Mouse (Mus musculus) hindbrain, embryonic 10.5 days (tissue): Measurements from ENCODE around the gene Vash2. TPM values are rescaled to one million over a fixed set of nuclear protein-coding genes. Genes with fewer than 3 reads are reported as not detected.

Experiments used
- DNase-seq: peaks from one replicate; pipeline ENCODE4 v3.0.0-alpha.2; 2017; ENCODE audit warnings: low spot score
- H3K27ac ChIP-seq: fragments of 300-500 bp; sonication (generic); 2 replicates; pipeline ENCODE4 v1.5.1; 2016; ENCODE audit warnings: mild to moderate bottlenecking, moderate library complexity
- H3K27me3 ChIP-seq: fragments of 300-500 bp; sonication (generic); 2 replicates; pipeline ENCODE4 v1.6.1; 2016; ENCODE audit warnings: mild to moderate bottlenecking; ENCODE audit not compliant: poor library complexity, insufficient read depth, severe bottlenecking
- H3K36me3 ChIP-seq: fragments of 300-500 bp; sonication (generic); 2 replicates; pipeline ENCODE4 v1.6.1; 2016; ENCODE audit warnings: mild to moderate bottlenecking, moderate library complexity
- H3K4me1 ChIP-seq: fragments of 300-500 bp; sonication (generic); replicated peaks from 2 replicates; pipeline ENCODE4 v1.6.1; 2016; ENCODE audit warnings: mild to moderate bottlenecking
- H3K4me3 ChIP-seq: fragments of 300-500 bp; sonication (generic); 2 replicates; pipeline ENCODE4 v1.5.1; 2016; ENCODE audit warnings: mild to moderate bottlenecking, moderate library complexity
- H3K9me3 ChIP-seq: fragments of 300-500 bp; sonication (generic); 2 replicates; pipeline ENCODE4 v1.6.1; 2016; ENCODE audit warnings: mild to moderate bottlenecking, moderate library complexity
- WGBS: fragments of 180-500 bp; shearing (Covaris S2); methylation state at CpG from one replicate; pipeline ENCODE4 v1.1.7; 2016; 5-methylcytosine and 5-hydroxymethylcytosine counted together
- polyA plus RNA-seq: library from polyadenylated mRNA; unstranded; fragments of >200 nt; fragmentation: Nextera tagmentation; extraction: Ambion mirVana; gene quantifications from 2 replicates; pipeline ENCODE4 v1.2.1, GENCODE M21; 2016

Vash2 gene
- polyA plus RNA-seq, 1 experiment from 2014 or later, result 50.5 TPM

DNA sequence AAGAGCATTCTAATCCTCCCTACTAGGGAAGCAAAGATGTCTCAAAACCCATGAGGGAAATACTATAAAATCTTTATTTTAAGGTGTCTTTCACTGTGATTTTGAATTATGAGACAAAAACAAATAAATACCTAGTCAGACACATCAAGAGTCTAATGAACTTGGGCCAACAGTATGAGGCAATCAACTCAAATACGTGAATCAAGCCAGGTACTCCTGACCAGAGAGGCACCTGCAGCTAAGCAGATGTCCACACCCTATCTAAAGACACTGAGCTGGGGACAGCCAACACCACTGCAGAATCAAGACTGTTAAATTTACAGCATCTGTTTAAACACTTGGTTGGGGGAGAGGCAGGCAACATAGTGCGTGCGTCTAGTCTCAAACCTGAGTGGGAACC is 75.0 kb downstream of the Vash2 start:
- Histone ChIP-seq H3K27ac (no peak overlapping the region), H3K27me3 (no peaks in the 10 kb centered on the region), H3K4me3 (no peak overlapping the region), H3K36me3 (peaks cover 29% of the 10 kb centered on the region), H3K9me3 (no peaks in the 10 kb centered on the region), H3K4me1 (peaks cover 9% of the 10 kb centered on the region; the same call in 1 of the 2 replicates)
- no peak for DNase-seq
- WGBS, result 95% methylated on average over 3 of the region's 3 CpGs

DNA sequence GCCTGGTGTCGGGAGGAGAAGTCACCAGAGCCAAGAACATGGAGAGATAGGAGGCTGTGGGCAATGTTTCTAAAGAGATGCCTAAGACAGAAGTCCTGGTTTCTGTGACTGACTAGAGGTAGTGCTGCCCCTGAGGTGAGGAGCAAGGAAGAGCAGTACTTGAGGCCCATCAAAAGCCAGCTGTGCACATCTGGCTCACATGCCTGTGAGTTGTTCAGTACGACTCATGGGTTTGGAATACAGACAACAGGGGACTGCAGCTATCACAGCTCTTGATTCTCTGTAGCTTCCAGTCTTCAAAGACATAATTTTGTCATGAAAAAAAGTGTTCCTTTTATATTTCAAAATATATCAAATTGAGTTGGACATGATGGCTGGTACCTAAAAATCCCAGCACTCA is 78.0 kb downstream of the Vash2 start:
- Histone ChIP-seq H3K36me3 (peaks cover 59% of the 10 kb centered on the region), H3K4me1 (0 out of 2 replicates have a peak, but pooled peaks cover 4% of the 10 kb centered on the region), H3K4me3 (no peak overlapping the region), H3K27me3 (no peaks in the 10 kb centered on the region), H3K27ac (no peak overlapping the region), H3K9me3 (no peaks in the 10 kb centered on the region)
- WGBS, result 79% methylated on average over 2 of the region's 2 CpGs
- no peak for DNase-seq

DNA sequence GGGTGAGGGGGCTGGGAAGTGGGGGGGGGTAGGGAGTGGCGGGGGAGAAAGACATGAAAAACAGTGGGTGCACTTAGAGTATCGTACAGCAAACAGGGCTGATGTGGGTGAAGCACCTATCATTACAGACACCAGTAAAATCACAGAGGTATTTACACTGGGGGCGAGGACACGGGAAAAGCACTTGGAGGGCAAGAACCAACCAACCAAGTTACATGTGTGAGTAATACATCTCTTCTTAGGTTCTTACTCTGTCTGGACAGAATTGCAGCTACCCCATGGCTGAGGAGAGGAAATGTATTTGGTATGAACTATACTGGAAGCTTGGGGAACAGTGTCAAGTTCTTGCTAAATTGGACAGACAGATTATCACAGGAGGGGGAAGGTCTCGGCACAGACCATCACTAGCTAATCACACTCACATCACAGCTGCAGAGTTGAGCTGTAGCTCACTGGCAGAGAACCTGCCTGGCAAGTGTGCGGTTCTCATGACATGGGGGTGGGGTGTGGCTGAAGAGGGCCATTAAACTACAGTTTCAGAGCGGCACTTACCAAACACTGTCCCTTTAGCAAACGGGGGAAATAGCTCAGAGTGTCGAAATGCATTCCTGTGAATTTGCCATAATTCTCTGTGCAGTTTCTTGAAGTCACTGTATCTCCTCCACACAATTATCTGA is 80.1 kb downstream of the Vash2 start:
- 89% methylated on average over 9 of the region's 9 CpGs for WGBS
- H3K27ac ChIP-seq, result no peak overlapping the region
- no peak overlapping the region for H3K4me3 ChIP-seq
- H3K36me3 ChIP-seq, result peaks cover 70% of the 10 kb centered on the region
- no peaks in the 10 kb centered on the region for H3K27me3 ChIP-seq
- no peaks in the 10 kb centered on the region for H3K9me3 ChIP-seq
- no peak for DNase-seq
- H3K4me1 ChIP-seq, result 0 out of 2 replicates have a peak, but pooled peaks cover 4% of the 10 kb centered on the region

DNA sequence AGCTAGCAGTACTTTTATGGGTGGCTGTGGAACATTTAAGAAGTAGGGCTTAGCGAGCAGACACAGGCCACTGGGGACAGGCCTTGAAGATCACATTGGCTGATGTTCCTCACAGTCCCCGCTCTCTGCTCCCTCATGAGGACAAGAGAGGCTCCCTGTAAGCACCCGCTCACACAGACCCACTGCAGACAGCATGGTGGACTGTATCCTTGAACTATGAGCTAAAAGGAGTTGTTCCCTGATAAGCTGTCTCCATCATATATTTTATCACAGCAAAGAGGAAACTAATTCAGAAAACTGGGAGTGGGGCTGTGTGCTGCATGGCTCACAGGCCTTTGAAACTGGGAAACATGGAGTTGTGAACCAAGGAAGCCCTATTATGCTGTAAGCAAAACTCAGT is 80.9 kb downstream of the Vash2 start:
- Histone ChIP-seq H3K36me3 (peaks cover 65% of the 10 kb centered on the region), H3K27me3 (no peaks in the 10 kb centered on the region), H3K27ac (no peak overlapping the region), H3K4me1 (0 out of 2 replicates have a peak, but pooled peaks cover 4% of the 10 kb centered on the region), H3K4me3 (no peak overlapping the region), H3K9me3 (no peaks in the 10 kb centered on the region)
- WGBS, result 93% methylated on average over 3 of the region's 3 CpGs
- no peak for DNase-seq

Other genes with a start within 250 kb of the Vash2 start
- gene Rps6kc1, start 67.5 kb downstream of the Vash2 start, polyA plus RNA-seq, result 17.4 and 18.7 TPM in 2 replicates
- gene Angel2, start 54.2 kb downstream of the Vash2 start, polyA plus RNA-seq, result 52.9 and 53.5 TPM in 2 replicates
- gene Flvcr1, start 46.9 kb upstream of the Vash2 start, polyA plus RNA-seq, result 6.4 and 6.9 TPM in 2 replicates
- gene Spata45, start 57.3 kb upstream of the Vash2 start, polyA plus RNA-seq, result not detected in 2 replicates
- gene Tatdn3, start 83.6 kb upstream of the Vash2 start, polyA plus RNA-seq, result 9.9 and 13.9 TPM in 2 replicates
- 25.5 and 31.0 TPM in 2 replicates for gene Nsl1, start 83.7 kb upstream of the Vash2 start, polyA plus RNA-seq
- 4.8 and 5.2 TPM in 2 replicates for gene Batf3, start 118.6 kb upstream of the Vash2 start, polyA plus RNA-seq
- not detected in 2 replicates for gene Fam71a, start 185.5 kb upstream of the Vash2 start, polyA plus RNA-seq
- gene Atf3, start 238.7 kb upstream of the Vash2 start, polyA plus RNA-seq, result 2.4 and 2.9 TPM in 2 replicates